Mouse (Mus musculus) limb, embryonic 13.5 days (tissue): ENCODE measurements at regions not wholly inside any gene's neighbourhood (a gene's known extent, or its start where the extent isn't known, plus 50 kb on each side); places are given as distances from the start of the nearest gene placed in this dataset.

Experiments used
- ATAC-seq: fragments of 200-750 bp; cut with Nextera tagmentation; 2 replicates; pipeline ENCODE4 v1.8.0; 2017; ENCODE audit warnings: low read depth, moderate number of reproducible peaks, moderate TSS enrichment; ENCODE audit not compliant: low FRiP score
- H3K27ac ChIP-seq: fragments of 300-500 bp; sonication (generic); 2 replicates; pipeline ENCODE4 v1.5.1; 2015; ENCODE audit warnings: inconsistent platforms, mild to moderate bottlenecking, moderate library complexity
- H3K27me3 ChIP-seq: fragments of 300-500 bp; sonication (generic); 2 replicates; pipeline ENCODE4 v1.6.1; 2015; ENCODE audit warnings: mild to moderate bottlenecking, inconsistent platforms
- H3K36me3 ChIP-seq: fragments of 300-500 bp; sonication (generic); 2 replicates; pipeline ENCODE4 v1.6.1; 2015; ENCODE audit warnings: inconsistent platforms, mild to moderate bottlenecking, moderate library complexity
- H3K4me1 ChIP-seq: fragments of 300-500 bp; sonication (generic); 2 replicates; pipeline ENCODE4 v1.6.1; 2015; ENCODE audit warnings: inconsistent platforms
- H3K4me2 ChIP-seq: fragments of 300-500 bp; sonication (generic); replicated peaks from 2 replicates; pipeline ENCODE4 v1.6.1; 2015; ENCODE audit warnings: inconsistent platforms, mild to moderate bottlenecking, moderate library complexity
- H3K4me3 ChIP-seq: fragments of 300-500 bp; sonication (generic); 2 replicates; pipeline ENCODE4 v1.5.1; 2015; ENCODE audit warnings: moderate library complexity, mild to moderate bottlenecking, inconsistent platforms
- H3K9ac ChIP-seq: fragments of 300-500 bp; sonication (generic); 2 replicates; pipeline ENCODE4 v1.6.1; 2015; ENCODE audit warnings: mild to moderate bottlenecking, inconsistent platforms
- H3K9me3 ChIP-seq: fragments of 300-500 bp; sonication (generic); 2 replicates; pipeline ENCODE4 v1.6.1; 2016; ENCODE audit warnings: inconsistent platforms
- WGBS: fragments of 180-500 bp; shearing (Covaris S2); methylation state at CpG from one replicate; pipeline ENCODE4 v1.1.7; 2015; 5-methylcytosine and 5-hydroxymethylcytosine counted together

DNA sequence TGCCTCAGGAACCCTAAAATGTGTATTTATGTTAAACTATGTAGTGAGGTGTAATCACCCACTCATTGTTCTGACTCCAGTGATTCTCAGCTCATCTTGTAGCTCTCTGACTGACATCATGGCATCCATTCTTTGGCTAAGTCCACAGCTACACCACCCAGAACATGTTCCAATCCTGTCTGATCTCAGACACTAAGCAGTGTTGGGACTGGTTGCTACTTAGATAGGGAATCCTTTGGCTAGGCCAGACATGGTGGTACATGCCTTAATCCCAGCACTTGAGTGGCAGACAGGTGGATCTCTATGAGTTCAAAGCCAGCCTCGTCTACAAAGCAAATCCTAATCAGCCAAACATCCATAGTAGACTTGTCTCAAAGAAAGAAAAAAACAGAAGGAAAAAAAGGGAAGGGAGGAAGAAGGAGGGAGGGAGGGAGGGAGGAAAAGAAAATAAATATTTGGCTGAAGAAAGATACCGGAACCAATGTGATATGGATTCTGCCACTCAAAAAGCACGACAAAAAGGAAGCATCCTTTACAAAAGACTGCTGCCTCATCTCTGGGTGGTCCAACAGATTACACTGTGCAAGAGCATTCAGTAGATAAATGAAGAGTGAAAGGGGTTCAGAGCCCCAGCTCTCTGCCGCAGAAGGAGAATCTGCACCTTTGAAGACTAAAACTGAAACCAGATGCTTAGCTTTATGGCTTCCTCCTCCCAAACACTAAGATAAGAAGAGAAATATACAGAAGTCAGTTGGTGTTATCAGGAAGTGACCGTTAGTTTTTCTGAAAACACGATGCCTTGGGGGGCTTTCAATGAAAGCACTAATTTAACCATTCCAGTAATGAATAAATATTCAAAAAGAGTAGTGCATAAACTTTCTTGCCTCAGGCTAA lies 51.5 kb upstream of the Med13 start:
- Histone ChIP-seq H3K4me3 (no peak overlapping the region), H3K9me3 (no peaks in the 10 kb centered on the region), H3K27me3 (no peaks in the 10 kb centered on the region), H3K4me2 (no peak overlapping the region), H3K9ac (no peak overlapping the region), H3K27ac (no peak overlapping the region), H3K36me3 (no peaks in the 10 kb centered on the region), H3K4me1 (peaks cover 14% of the 10 kb centered on the region)
- no peak for ATAC-seq
- WGBS: 28% methylated on average over 6 of the region's 6 CpGs

DNA sequence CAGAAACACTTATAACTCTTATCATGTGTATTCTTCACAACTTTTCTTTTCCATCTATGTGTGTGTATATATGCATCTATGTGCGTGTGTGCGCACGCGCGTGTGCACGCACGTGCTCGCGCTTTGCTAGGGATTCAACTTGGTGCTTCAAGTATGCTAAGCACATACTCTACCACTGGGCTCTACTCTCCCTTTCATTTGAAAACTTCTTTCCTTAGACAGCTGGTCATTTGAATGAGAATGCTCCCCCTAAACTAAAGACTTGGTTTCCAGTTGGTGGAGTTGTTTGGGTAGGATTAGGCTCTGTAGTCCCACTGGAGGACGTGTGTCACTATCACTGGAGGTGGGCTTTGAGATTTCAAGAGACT lies 52.2 kb upstream of the Med13 start:
- H3K27me3 ChIP-seq: no peaks in the 10 kb centered on the region
- no peaks in the 10 kb centered on the region for H3K36me3 ChIP-seq
- no peak overlapping the region for H3K4me3 ChIP-seq
- WGBS: 90% methylated on average over 10 of the region's 10 CpGs
- no peak overlapping the region for H3K27ac ChIP-seq
- no peak overlapping the region for H3K4me2 ChIP-seq
- peaks cover 14% of the 10 kb centered on the region for H3K4me1 ChIP-seq
- H3K9ac ChIP-seq: no peak overlapping the region
- no peak for ATAC-seq
- H3K9me3 ChIP-seq: no peaks in the 10 kb centered on the region

DNA sequence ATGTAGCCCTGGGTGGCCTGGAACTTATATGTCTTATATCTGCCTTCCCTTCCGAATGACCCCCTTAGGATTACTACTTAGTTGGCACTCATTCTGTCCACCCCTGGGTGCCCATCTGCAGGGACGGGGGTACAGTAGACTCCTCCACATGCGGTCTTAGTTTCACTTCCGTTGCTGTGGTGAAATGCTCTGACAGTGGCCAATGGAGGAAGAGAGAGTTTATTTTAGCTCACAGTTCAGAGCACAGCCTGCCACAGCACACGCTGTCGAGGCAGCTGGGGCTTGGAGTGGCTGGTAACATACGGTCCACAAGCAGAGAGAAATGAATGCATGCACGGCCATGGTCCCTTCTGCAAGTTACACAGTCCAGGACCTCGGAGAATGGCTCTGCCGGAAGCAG lies 53.1 kb upstream of the Med13 start:
- ATAC-seq: no peak
- Histone ChIP-seq H3K9ac (no peak overlapping the region), H3K27ac (no peak overlapping the region), H3K4me1 (peaks cover 14% of the 10 kb centered on the region), H3K36me3 (no peaks in the 10 kb centered on the region), H3K9me3 (no peaks in the 10 kb centered on the region), H3K27me3 (no peaks in the 10 kb centered on the region), H3K4me3 (no peak overlapping the region), H3K4me2 (no peak overlapping the region)
- WGBS: 86% methylated on average over 10 of the region's 10 CpGs

DNA sequence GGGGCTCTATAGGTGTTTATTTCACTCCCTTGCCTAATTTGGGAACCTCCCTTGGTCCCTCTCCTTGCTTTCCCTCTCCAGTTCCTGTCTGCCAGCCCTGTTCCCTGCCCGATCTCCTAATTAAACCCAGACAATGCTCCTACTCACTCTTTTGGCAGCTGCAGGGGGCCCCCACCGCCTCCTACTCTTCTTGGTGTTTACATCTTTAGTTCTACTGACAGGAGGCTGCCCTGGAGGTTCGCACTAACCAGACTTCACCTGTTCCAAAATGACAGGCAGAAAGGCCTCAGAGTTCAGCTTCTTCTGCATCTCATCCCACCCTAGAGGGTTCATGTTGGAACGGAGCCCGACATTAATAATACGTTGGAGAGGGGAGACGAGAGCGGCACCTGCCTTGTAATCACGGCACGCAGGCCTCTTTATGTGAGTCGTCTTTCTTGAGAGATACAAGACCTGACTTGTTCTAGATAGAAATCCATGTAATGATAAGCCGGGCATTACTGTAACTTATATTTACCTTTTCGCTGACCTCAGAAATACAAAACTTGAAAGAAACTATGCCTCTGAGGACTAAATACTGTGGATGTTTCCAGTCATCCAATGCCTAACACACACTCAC lies 55.5 kb upstream of the Med13 start:
- Histone ChIP-seq H3K4me1 (peaks cover 14% of the 10 kb centered on the region), H3K27me3 (no peaks in the 10 kb centered on the region), H3K27ac (no peak overlapping the region), H3K4me2 (peak overlapping the region; percentile 30), H3K9me3 (no peaks in the 10 kb centered on the region), H3K9ac (no peak overlapping the region), H3K4me3 (no peak overlapping the region), H3K36me3 (no peaks in the 10 kb centered on the region)
- 33% methylated on average over 13 of the region's 13 CpGs for WGBS
- ATAC-seq: no peak

DNA sequence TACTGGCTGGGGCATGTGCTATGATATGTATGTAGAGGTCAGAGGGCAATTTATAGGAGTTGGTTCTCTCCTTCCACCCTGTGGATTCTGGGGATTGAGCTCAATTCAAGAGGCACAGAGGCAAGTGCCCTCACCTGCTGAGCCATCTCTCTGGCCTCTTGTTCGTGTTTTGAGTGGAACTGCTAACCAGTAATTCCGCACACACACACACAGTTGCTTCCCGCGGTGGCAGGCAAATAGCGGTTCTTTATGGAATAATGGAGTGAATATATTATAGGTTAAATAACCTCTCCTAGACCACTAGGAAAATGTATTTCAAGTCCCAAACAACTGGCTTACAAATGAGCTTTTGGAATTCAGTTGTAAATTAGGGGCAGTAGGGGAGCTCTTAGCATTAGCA lies 59.1 kb upstream of the Med13 start:
- Histone ChIP-seq H3K4me1 (peaks cover 12% of the 10 kb centered on the region), H3K27me3 (no peaks in the 10 kb centered on the region), H3K4me3 (no peak overlapping the region), H3K9me3 (peaks cover 5% of the 10 kb centered on the region; the same call in 1 of the 2 replicates), H3K27ac (no peak overlapping the region), H3K36me3 (no peaks in the 10 kb centered on the region), H3K4me2 (no peak overlapping the region), H3K9ac (no peak overlapping the region)
- ATAC-seq: no peak
- WGBS: 71% methylated on average over 5 of the region's 5 CpGs

DNA sequence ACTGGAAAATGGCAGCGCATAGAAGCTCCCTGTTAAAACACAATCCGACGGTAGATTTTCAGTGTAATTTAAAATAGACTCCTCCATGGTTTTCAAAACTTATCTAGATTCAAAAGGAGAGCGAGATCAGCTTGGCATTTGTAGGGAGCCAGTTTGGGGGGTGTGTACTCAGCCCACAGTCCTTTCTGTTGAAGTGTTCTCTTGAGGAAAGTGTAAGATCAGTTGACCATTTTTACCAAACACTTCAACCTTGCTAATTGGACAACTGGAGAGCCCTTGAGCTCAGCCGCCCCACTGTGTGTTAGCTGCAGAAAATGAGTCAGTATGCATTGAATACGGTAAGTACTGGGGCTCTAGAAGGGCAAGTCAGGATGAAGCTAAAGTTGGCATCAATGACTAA lies 59.8 kb upstream of the Med13 start:
- H3K9me3 ChIP-seq: peaks cover 7% of the 10 kb centered on the region; the same call in 1 of the 2 replicates
- H3K4me3 ChIP-seq: no peak overlapping the region
- H3K4me1 ChIP-seq: peaks cover 11% of the 10 kb centered on the region
- H3K27me3 ChIP-seq: no peaks in the 10 kb centered on the region
- no peak overlapping the region for H3K9ac ChIP-seq
- no peak for ATAC-seq
- 86% methylated on average over 6 of the region's 6 CpGs for WGBS
- no peak overlapping the region for H3K4me2 ChIP-seq
- H3K36me3 ChIP-seq: no peaks in the 10 kb centered on the region
- H3K27ac ChIP-seq: no peak overlapping the region

DNA sequence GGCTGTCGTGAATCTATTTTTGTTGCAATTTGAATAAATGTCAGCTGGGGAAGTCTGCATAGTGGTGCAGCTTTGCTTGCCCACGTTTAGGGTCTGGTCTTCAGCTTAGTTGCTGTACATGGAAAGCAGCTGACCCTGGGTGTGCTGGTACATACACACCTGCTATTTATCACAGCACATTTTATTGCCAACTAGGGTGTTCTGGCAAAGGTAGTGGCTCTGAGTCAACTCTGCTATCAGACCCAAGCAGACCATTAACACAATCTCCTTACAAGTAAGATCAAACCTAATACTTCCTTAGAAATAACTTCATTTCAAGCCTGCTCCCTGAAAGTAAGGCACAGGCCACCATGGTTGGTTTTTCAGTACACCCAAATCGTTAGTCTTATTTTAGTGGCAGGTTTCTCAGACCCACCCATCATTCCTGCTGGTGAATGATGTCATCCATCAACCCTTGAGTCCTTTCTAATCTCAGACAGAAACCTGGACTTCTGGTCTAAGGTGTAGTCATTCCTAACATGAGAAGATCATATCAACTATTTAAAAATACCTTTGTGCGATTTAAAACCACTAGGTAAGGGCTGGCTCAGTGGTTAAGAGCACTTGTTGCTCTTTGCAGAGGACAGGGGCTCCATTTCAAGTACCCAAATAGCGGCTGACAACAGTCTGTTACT lies 62.5 kb upstream of the Med13 start:
- H3K27ac ChIP-seq: no peak overlapping the region
- H3K36me3 ChIP-seq: no peaks in the 10 kb centered on the region
- no peak overlapping the region for H3K4me3 ChIP-seq
- no peak overlapping the region for H3K4me2 ChIP-seq
- no peaks in the 10 kb centered on the region for H3K4me1 ChIP-seq
- H3K9ac ChIP-seq: no peak overlapping the region
- no peak for ATAC-seq
- peaks cover 7% of the 10 kb centered on the region; the same call in 1 of the 2 replicates for H3K9me3 ChIP-seq
- H3K27me3 ChIP-seq: no peaks in the 10 kb centered on the region
- WGBS: 57% methylated on average over 5 of the region's 5 CpGs

DNA sequence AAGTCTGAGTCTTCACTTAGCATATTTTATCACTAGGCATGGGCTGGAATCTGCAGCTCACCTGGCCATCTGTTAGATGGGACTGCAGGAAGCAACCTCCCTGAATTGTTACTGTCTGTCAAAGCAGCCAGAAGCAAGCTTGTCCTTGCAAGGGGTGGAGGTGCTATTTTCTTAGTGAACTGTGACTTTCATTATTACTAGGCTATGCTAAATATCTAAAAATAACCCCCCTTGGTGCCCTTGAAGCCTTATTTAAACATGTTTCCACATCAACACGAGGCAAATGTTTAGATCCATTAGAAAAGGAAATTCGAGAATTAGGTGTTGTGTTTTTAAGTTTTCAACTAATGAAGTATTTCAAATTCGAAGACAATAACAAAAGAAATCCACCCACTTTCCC lies 55.5 kb upstream of the Rnft1 start:
- ATAC-seq: no peak
- Histone ChIP-seq H3K4me1 (peaks cover 5% of the 10 kb centered on the region), H3K36me3 (no peaks in the 10 kb centered on the region), H3K27me3 (no peaks in the 10 kb centered on the region), H3K4me3 (no peak overlapping the region), H3K9ac (no peak overlapping the region), H3K9me3 (0 out of 2 replicates have a peak, but pooled peaks cover 7% of the 10 kb centered on the region), H3K27ac (no peak overlapping the region), H3K4me2 (no peak overlapping the region)
- 51% methylated on average over 3 of the region's 3 CpGs for WGBS

DNA sequence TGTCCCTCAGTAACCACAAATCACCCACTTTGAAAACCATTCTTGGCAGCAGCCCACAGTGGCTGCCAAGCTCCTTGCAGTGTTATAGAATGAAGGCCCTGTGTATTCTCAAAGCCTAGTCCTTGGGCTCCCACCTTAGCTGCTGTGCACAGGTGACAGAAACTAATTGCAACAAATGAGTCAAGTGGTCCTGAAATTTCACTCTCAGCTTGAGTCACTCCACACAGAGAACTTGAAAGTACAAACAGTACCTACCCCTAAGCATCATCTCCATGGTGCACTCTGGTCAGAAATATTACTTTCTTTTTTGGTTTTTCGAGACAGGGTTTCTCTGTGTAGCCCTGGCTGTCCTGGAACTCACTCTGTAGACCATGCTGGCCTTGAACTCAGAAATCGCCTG lies 54.2 kb upstream of the Rnft1 start:
- ATAC-seq: no peak
- 91% methylated on average over 2 of the region's 2 CpGs for WGBS
- H3K4me2 ChIP-seq: no peak overlapping the region

DNA sequence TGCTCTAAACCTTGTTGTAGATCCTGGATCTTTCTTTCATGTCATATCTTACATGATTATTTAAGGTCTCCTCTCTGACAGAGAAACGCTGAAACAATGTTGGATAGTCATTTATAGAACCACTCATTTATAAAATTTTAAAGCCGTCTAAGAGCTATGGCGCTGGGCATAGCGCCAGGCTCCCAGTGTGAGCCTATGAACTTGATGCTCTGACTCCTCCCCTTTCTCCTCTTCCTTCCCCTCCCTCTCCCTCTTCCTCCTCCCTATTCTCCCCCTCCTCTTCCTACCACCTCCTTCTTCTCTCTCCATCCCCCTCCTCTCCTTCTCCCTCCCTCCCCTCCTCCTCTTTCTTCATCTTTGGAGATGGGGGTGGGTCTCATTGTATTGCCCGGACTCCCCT lies 52.9 kb upstream of the Rnft1 start:
- Histone ChIP-seq H3K4me3 (no peak overlapping the region), H3K9me3 (0 out of 2 replicates have a peak, but pooled peaks cover 7% of the 10 kb centered on the region), H3K4me2 (no peak overlapping the region), H3K9ac (no peak overlapping the region), H3K4me1 (peaks cover 8% of the 10 kb centered on the region), H3K27ac (no peak overlapping the region), H3K36me3 (no peaks in the 10 kb centered on the region), H3K27me3 (no peaks in the 10 kb centered on the region)
- no peak for ATAC-seq
- WGBS: 68% methylated on average over 5 of the region's 5 CpGs

More for the DNA sequence above, 54.2 kb upstream of the Rnft1 start:
- H3K9ac ChIP-seq: no peak overlapping the region
- H3K36me3 ChIP-seq: no peaks in the 10 kb centered on the region
- peaks cover 8% of the 10 kb centered on the region for H3K4me1 ChIP-seq
- H3K27ac ChIP-seq: no peak overlapping the region
- H3K9me3 ChIP-seq: 0 out of 2 replicates have a peak, but pooled peaks cover 7% of the 10 kb centered on the region
- no peaks in the 10 kb centered on the region for H3K27me3 ChIP-seq
- H3K4me3 ChIP-seq: no peak overlapping the region

DNA sequence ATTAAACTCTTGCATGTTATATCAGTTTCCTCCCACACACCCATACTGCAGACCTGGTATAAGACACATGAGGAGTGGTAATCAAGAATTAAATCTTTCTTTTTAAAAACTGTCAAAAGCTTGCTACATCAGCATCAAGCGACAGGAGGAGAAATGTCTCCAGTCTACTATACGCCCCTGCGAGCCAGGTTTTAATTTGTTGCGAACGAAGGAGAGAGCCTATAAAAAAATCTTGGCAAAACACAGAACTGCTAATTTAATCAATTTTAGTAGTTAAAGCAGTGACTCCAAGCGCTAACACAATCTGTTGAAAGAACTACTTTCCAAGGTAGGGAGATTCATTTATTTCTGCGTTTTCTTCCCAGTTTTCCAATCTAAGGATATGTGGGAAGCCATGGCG lies 50.4 kb upstream of the Rnft1 start:
- no peaks in the 10 kb centered on the region for H3K36me3 ChIP-seq
- H3K4me2 ChIP-seq: peak overlapping the region; percentile 38
- no peaks in the 10 kb centered on the region for H3K27me3 ChIP-seq
- no peak overlapping the region for H3K4me3 ChIP-seq
- ATAC-seq: no peak
- WGBS: 47% methylated on average over 8 of the region's 8 CpGs
- no peak overlapping the region for H3K27ac ChIP-seq
- H3K9ac ChIP-seq: no peak overlapping the region
- H3K9me3 ChIP-seq: 0 out of 2 replicates have a peak, but pooled peaks cover 7% of the 10 kb centered on the region
- H3K4me1 ChIP-seq: peaks cover 8% of the 10 kb centered on the region
